Mouse (Mus musculus) MEL-GATA-1-ER (cell line): ENCODE results near the gene Pradc1.

Source experiments
- DNase-seq: peaks from one replicate; pipeline ENCODE4 v3.0.0-alpha.2; 2012; ENCODE audit warnings: low read depth; ENCODE audit errors: extremely low read depth

The Pradc1 gene

GRCm38 (mm10) chr6:85397165-85397564, 54.6 kb downstream of the Pradc1 start:
- no peak for DNase-seq
